Mouse (Mus musculus) heart, postnatal 0 days (tissue): ENCODE results near the gene Ppp4r3b.

Experiments
- CTCF ChIP-seq: IDR thresholded peaks from 2 replicates; pipeline ENCODE4 v1.5.1; 2016; ENCODE audit warnings: antibody characterized with exemption, control low read depth, low read depth
- EP300 ChIP-seq: IDR thresholded peaks from 2 replicates; pipeline ENCODE4 v1.6.1; 2016; ENCODE audit warnings: antibody characterized with exemption, low read depth

DNA sequence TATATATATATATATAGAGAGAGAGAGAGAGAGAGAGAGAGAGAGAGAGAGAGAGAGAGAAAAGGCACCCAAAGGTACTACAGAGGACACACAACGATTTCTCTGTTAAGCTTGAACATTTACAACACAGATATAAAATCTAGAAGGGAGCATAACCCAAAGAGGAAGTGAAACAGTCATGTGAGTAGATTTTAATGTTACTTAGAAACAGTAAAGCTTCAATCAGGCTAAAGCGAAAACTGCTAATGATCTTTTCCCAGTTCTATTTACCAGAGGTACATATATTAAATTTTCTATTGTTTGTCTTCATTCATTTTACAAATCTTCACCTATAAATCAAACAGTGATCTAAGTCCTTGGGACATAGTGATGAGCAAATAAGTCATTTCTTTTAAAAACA, 23.8 kb upstream of the Ppp4r3b start:
- TF ChIP-seq CTCF (no peak), EP300 (no peak)
